Mouse (Mus musculus): Measurements from ENCODE around the gene Msh6.
A peak's percentile ranks its signal among the peaks of the same experiment; 100 is the strongest.
"Not testable (repeated sequence)": the region's sequence is repeated elsewhere in the genome, so short reads cannot be mapped to it uniquely, and the experiment has no call there.

Msh6 gene

GRCm38 (mm10) chr17:87974629-87975228, at the start of gene Msh6:
Gene Msh6 (plus strand): TSS chr17:87975062.
- DNase-seq = peak; percentile 88

- DNase-seq = no peak
These were observed 40.5 kb upstream of the Msh6 start for GRCm38 (mm10) chr17:87934326-87934725.

GRCm38 (mm10) chr17:87934736-87935135, 40.1 kb upstream of the Msh6 start:
- no peak for DNase-seq

GRCm38 (mm10) chr17:87936156-87936555, 38.7 kb upstream of the Msh6 start:
- no peak for DNase-seq

GRCm38 (mm10) chr17:87948965-87949584, 25.8 kb upstream of the Msh6 start:
- peak; percentile 55 for DNase-seq

- not testable (repeated sequence) for DNase-seq
These were observed 20.2 kb upstream of the Msh6 start for GRCm38 (mm10) chr17:87954618-87955124.

GRCm38 (mm10) chr17:87957096-87957840, 17.6 kb upstream of the Msh6 start:
- DNase-seq = no peak

- no peak for DNase-seq
These were observed 16.6 kb upstream of the Msh6 start for GRCm38 (mm10) chr17:87958283-87958682.

GRCm38 (mm10) chr17:87959406-87959805, 15.5 kb upstream of the Msh6 start:
- not testable (repeated sequence) for DNase-seq

GRCm38 (mm10) chr17:87959931-87960330, 14.9 kb upstream of the Msh6 start:
- not testable (repeated sequence) for DNase-seq

GRCm38 (mm10) chr17:87963081-87964075, 11.5 kb upstream of the Msh6 start:
- no peak for DNase-seq

- DNase-seq = not testable (repeated sequence)
These were observed 6.4 kb upstream of the Msh6 start for GRCm38 (mm10) chr17:87968483-87968926.

GRCm38 (mm10) chr17:87971696-87972591, 2.9 kb upstream of the Msh6 start:
- DNase-seq = not testable (repeated sequence)

GRCm38 (mm10) chr17:87972856-87973255, 2.0 kb upstream of the Msh6 start:
- DNase-seq = no peak

- DNase-seq = no peak
These were observed 1.3 kb upstream of the Msh6 start for GRCm38 (mm10) chr17:87973261-87974167.

- DNase-seq = peak; percentile 25
These were observed 479 bp downstream of the Msh6 start for GRCm38 (mm10) chr17:87975229-87975853.

GRCm38 (mm10) chr17:87976154-87976806, 1.4 kb downstream of the Msh6 start:
- no peak for DNase-seq

- DNase-seq = not testable (repeated sequence)
These were observed 2.1 kb downstream of the Msh6 start for GRCm38 (mm10) chr17:87976927-87977326.

GRCm38 (mm10) chr17:87979696-87980095, 4.8 kb downstream of the Msh6 start:
- not testable (repeated sequence) for DNase-seq
